Mouse (Mus musculus) olfactory bulb, adult 2 months (tissue): Measurements from ENCODE around the gene Aph1a.

Experiments used
- CTCF ChIP-seq: fragments of 200-500 bp; IDR thresholded peaks from 2 replicates; pipeline ENCODE4 v1.5.1; 2012; ENCODE audit warnings: low read depth, mild to moderate bottlenecking, low read length, moderate library complexity; ENCODE audit not compliant: insufficient read depth
- POLR2A ChIP-seq: fragments of 200-500 bp; IDR thresholded peaks from 2 replicates; pipeline ENCODE4 v1.6.1; 2012; ENCODE audit warnings: mild to moderate bottlenecking, low read depth, low read length, moderate library complexity; ENCODE audit not compliant: insufficient read depth

- TF ChIP-seq CTCF (no peak), POLR2A (no peak)
Measured at GRCm38 (mm10) chr3:95925087-95925486, 31.3 kb downstream of the Aph1a start.
